ENCODE assay signal across 8 mouse cellular contexts in genomic region chr11:105943133-105944102, GRCm38 (mm10). TPM values are rescaled to one million over a fixed set of nuclear protein-coding genes. Genes with fewer than 3 reads are reported as not detected.
A peak's percentile ranks its signal among the peaks of the same experiment; 100 is the strongest.
DNase-seq lines count a peak whose midpoint lies in the region; ATAC-seq and TF ChIP-seq lines count a peak whose summit lies in the region.
"Had no signal": no experiment of that assay in that cellular context is flagged by ENCODE, and none has a peak within 500 bp of the region (broad histone marks: within the 10 kb centered on the region; RNA-seq: fewer than 3 reads in every experiment).

No protein-coding gene starts in this region.

- peaks cover 0 to 16% of the 10 kb centered on the region in 2 experiments; a peak in 2 of 4 replicates for H3K36me3 ChIP-seq in MEL (ENCODE audit: control insufficient read depth in 1 of 2, insufficient read depth in 2 of 2, low read length in 2 of 2)
- H3K36me3 ChIP-seq in forebrain, embryonic 14.5 days (ENCODE audit: control insufficient read depth, insufficient read depth, low read length), result no peaks in the 10 kb centered on the region
- no peaks in the 10 kb centered on the region for H3K36me3 ChIP-seq in hindbrain, postnatal 0 days (ENCODE audit: insufficient read depth, low read length)
- no peaks in the 10 kb centered on the region for H3K36me3 ChIP-seq in liver, embryonic 16.5 days (ENCODE audit: control insufficient read depth, insufficient read depth)
- no peaks in the 10 kb centered on the region for H3K36me3 ChIP-seq in neural tube, embryonic 14.5 days (ENCODE audit: control insufficient read depth, insufficient read depth, low read length)

- H3K79me2 ChIP-seq in MEL (ENCODE audit: control insufficient read depth, insufficient read depth, low read length, poor library complexity), result peaks cover 4% of the 10 kb centered on the region; the same call in 1 of the 2 replicates

- TF ChIP-seq RAD21 in MEL (IDR thresholded peaks at IDR 0.05; ENCODE audit: low read depth, low read length), result no peak

- peak in 1 of 2 experiments; percentile 20; a peak in 1 of 4 replicates for TF ChIP-seq POLR2A in MEL (IDR thresholded peaks at IDR 0.05; ENCODE audit: control insufficient read depth in 1 of 2, insufficient read depth in 1 of 2, low read depth in 1 of 2, low read length in 2 of 2, poor library complexity in 1 of 2)

- no peaks in the 10 kb centered on the region for H3K9me3 ChIP-seq in MEL (replicated peaks; ENCODE audit: insufficient read depth, low read length)
- no peaks in the 10 kb centered on the region for H3K9me3 ChIP-seq in forebrain, embryonic 14.5 days (replicated peaks; ENCODE audit: control insufficient read depth, low read length)
- H3K9me3 ChIP-seq in hindbrain, postnatal 0 days (ENCODE audit: low read length), result no peaks in the 10 kb centered on the region
- H3K9me3 ChIP-seq in liver, embryonic 16.5 days (replicated peaks; ENCODE audit: control insufficient read depth, low read length), result no peaks in the 10 kb centered on the region
- no peaks in the 10 kb centered on the region for H3K9me3 ChIP-seq in neural tube, embryonic 14.5 days (ENCODE audit: control insufficient read depth, low read length)

- ATAC-seq in forebrain, embryonic 14.5 days, result peak; percentile 42
- ATAC-seq in hindbrain, postnatal 0 days, result peak; percentile 62
- peak; percentile 7; the same call in 1 of the 2 replicates for ATAC-seq in liver, embryonic 16.5 days (ENCODE audit: low read depth)
- ATAC-seq in neural tube, embryonic 14.5 days (ENCODE audit: low read depth), result peak; percentile 72

- no peak for TF ChIP-seq EP300 in MEL (IDR thresholded peaks at IDR 0.05; ENCODE audit: low read depth in 1 of 2, low read length in 2 of 2)

- peak overlapping the region; percentile 88 for H3K9ac ChIP-seq in MEL (ENCODE audit: control insufficient read depth, low read depth, low read length, poor library complexity, severe bottlenecking)
- H3K9ac ChIP-seq in forebrain, embryonic 14.5 days (ENCODE audit: low read length), result peak overlapping the region; percentile 71
- H3K9ac ChIP-seq in hindbrain, postnatal 0 days (replicated peaks; ENCODE audit: low read length), result peak overlapping the region; percentile 65
- peak overlapping the region; percentile 50 for H3K9ac ChIP-seq in liver, embryonic 16.5 days (ENCODE audit: low read depth, low read length)
- H3K9ac ChIP-seq in neural tube, embryonic 14.5 days (replicated peaks; ENCODE audit: low read depth, low read length), result peak overlapping the region; percentile 63

- H3K4me1 ChIP-seq in MEL (ENCODE audit: control insufficient read depth in 1 of 2, insufficient read depth in 2 of 2, low read length in 2 of 2), result peaks cover 10 to 37% of the 10 kb centered on the region in 2 experiments
- H3K4me1 ChIP-seq in forebrain, embryonic 14.5 days (ENCODE audit: control insufficient read depth, insufficient read depth, low read length), result peaks cover 6% of the 10 kb centered on the region; the same call in 1 of the 2 replicates
- H3K4me1 ChIP-seq in hindbrain, postnatal 0 days (ENCODE audit: insufficient read depth, low read length), result 0 out of 2 replicates have a peak, but pooled peaks cover 3% of the 10 kb centered on the region
- peaks cover 9% of the 10 kb centered on the region for H3K4me1 ChIP-seq in liver, embryonic 16.5 days (ENCODE audit: control insufficient read depth, low read depth, low read length)
- H3K4me1 ChIP-seq in neural tube, embryonic 14.5 days (ENCODE audit: control insufficient read depth, insufficient read depth, low read length), result peaks cover 8% of the 10 kb centered on the region; the same call in 1 of the 2 replicates

- 7% methylated on average over 42 of the region's 47 CpGs for WGBS in forebrain, embryonic 14.5 days
- WGBS in hindbrain, postnatal 0 days, result 7% methylated on average over 40 of the region's 47 CpGs
- 6% methylated on average over 47 of the region's 47 CpGs for WGBS in liver, embryonic 16.5 days (ENCODE audit: insufficient replicate concordance)
- 7% methylated on average over 35 of the region's 47 CpGs for WGBS in neural tube, embryonic 14.5 days

- peak; percentile 76 for DNase-seq in MEL (ENCODE audit: low read depth, low spot score)
- DNase-seq in adrenal gland, postnatal 14 days, result peak; percentile 88
- DNase-seq in forebrain, embryonic 14.5 days (ENCODE audit: low spot score), result peak; percentile 45
- DNase-seq in hindbrain, postnatal 0 days (ENCODE audit: low spot score), result peak; percentile 59
- DNase-seq in spleen, postnatal 14 days (ENCODE audit: low spot score in 2 of 2), result no peak

- no peaks in the 10 kb centered on the region for H3K27me3 ChIP-seq in MEL (ENCODE audit: control insufficient read depth in 1 of 2, insufficient read depth in 2 of 2, low read length in 2 of 2)
- H3K27me3 ChIP-seq in forebrain, embryonic 14.5 days (replicated peaks; ENCODE audit: control insufficient read depth, insufficient read depth, low read length), result no peaks in the 10 kb centered on the region
- H3K27me3 ChIP-seq in hindbrain, postnatal 0 days (ENCODE audit: insufficient read depth, low read length), result no peaks in the 10 kb centered on the region
- H3K27me3 ChIP-seq in liver, embryonic 16.5 days (ENCODE audit: control insufficient read depth, insufficient read depth, low read depth, low read length), result peaks cover 31% of the 10 kb centered on the region
- 0 out of 2 replicates have a peak, but pooled peaks cover 3% of the 10 kb centered on the region for H3K27me3 ChIP-seq in neural tube, embryonic 14.5 days (ENCODE audit: control insufficient read depth, insufficient read depth, low read length)

- TF ChIP-seq CTCF in MEL (IDR thresholded peaks at IDR 0.05 in 2 of 3, conservative IDR thresholded peaks at IDR 0.05 in 1 of 3; ENCODE audit: control insufficient read depth in 1 of 3, insufficient read depth in 1 of 3, low read depth in 2 of 3, low read length in 3 of 3, poor library complexity in 1 of 3, severe bottlenecking in 1 of 3), result no peak
- no peak for TF ChIP-seq CTCF in hindbrain, postnatal 0 days (IDR thresholded peaks at IDR 0.05; ENCODE audit: low read depth)

- H3K27ac ChIP-seq in MEL (ENCODE audit: control insufficient read depth, low read depth, low read length), result no peak overlapping the region
- H3K27ac ChIP-seq in forebrain, embryonic 14.5 days (ENCODE audit: low read depth, low read length), result no peak overlapping the region
- peak overlapping the region; percentile 77 for H3K27ac ChIP-seq in hindbrain, postnatal 0 days
- H3K27ac ChIP-seq in liver, embryonic 16.5 days (ENCODE audit: low read length), result no peak overlapping the region
- peak overlapping the region; percentile 22; the same call in 1 of the 2 replicates for H3K27ac ChIP-seq in neural tube, embryonic 14.5 days (ENCODE audit: low read depth, low read length)

- peak overlapping the region; percentile 87 for H3K4me2 ChIP-seq in forebrain, embryonic 14.5 days (ENCODE audit: low read length)
- peak overlapping the region; percentile 90 for H3K4me2 ChIP-seq in hindbrain, postnatal 0 days (ENCODE audit: low read depth, low read length)
- peak overlapping the region; percentile 89 for H3K4me2 ChIP-seq in liver, embryonic 16.5 days (ENCODE audit: low read depth, low read length)
- H3K4me2 ChIP-seq in neural tube, embryonic 14.5 days (ENCODE audit: low read depth, low read length), result peak overlapping the region; percentile 84

- peak overlapping the region; percentile 82 to 98 for H3K4me3 ChIP-seq in MEL (ENCODE audit: control insufficient read depth in 1 of 2, insufficient read depth in 1 of 2, low read depth in 2 of 2, low read length in 2 of 2)
- peak overlapping the region; percentile 57 for H3K4me3 ChIP-seq in forebrain, embryonic 14.5 days (ENCODE audit: low read depth, low read length)
- peak overlapping the region; percentile 62 for H3K4me3 ChIP-seq in hindbrain, postnatal 0 days (ENCODE audit: low read length)
- peak overlapping the region; percentile 65 for H3K4me3 ChIP-seq in liver, embryonic 16.5 days (ENCODE audit: low read depth, low read length)
- H3K4me3 ChIP-seq in neural tube, embryonic 14.5 days (ENCODE audit: low read depth, low read length), result peak overlapping the region; percentile 61

TF ChIP-seq in MEL, 35 proteins besides CTCF, POLR2A, EP300 and RAD21 (continues in another document):
- TF ChIP-seq MAX (IDR thresholded peaks at IDR 0.05; ENCODE audit: low read length) (no peak), TCF12 (IDR thresholded peaks at IDR 0.05; ENCODE audit: low read depth, low read length) (0 out of 2 replicates have a peak, but pooled peaks have one; percentile 6)

RNA-seq across cellular contexts. Expression of gene Cyb561, which starts 9.7 kb away (rescaled TPM):
- total RNA-seq in MEL (2012; rRNA removed), result 24.8 and 32.8 TPM in 2 replicates
- polyA plus RNA-seq in MEL (2012; ENCODE audit: insufficient read depth in 1 of 2, insufficient read length in 2 of 2, low read depth in 1 of 2, low replicate concordance in 2 of 2, missing spikeins in 1 of 2), result 10 to 100 TPM in 1 of 2 experiments, not detected in 1; 43.9 TPM
- 142 and 145 TPM in 2 replicates for total RNA-seq in adrenal gland, postnatal 14 days (2021)
- 26.0 and 32.5 TPM in 2 replicates for polyA plus RNA-seq in forebrain, embryonic 14.5 days (2014; fragmentation: Nextera tagmentation; extraction: Ambion mirVana)
- total RNA-seq in hindbrain, postnatal 0 days (2014; rRNA removed), result 45.9 and 52.9 TPM in 2 replicates
- 55.9 and 57.8 TPM in 2 replicates for polyA plus RNA-seq in hindbrain, postnatal 0 days (2015; fragmentation: Nextera tagmentation; extraction: Ambion mirVana)
- 0.79 and 1.1 TPM in 2 replicates for polyA plus RNA-seq in liver, embryonic 16.5 days (2015; fragmentation: Nextera tagmentation; extraction: Ambion mirVana)
- 37.7 and 38.1 TPM in 2 replicates for polyA plus RNA-seq in neural tube, embryonic 14.5 days (2014; fragmentation: Nextera tagmentation; extraction: Ambion mirVana)

RNA-seq across cellular contexts. Expression of gene Ace, which starts 24.3 kb away (rescaled TPM):
- not detected in 2 replicates for total RNA-seq in MEL (2012; rRNA removed)
- polyA plus RNA-seq in MEL (2012; ENCODE audit: insufficient read depth in 1 of 2, insufficient read length in 2 of 2, low read depth in 1 of 2, low replicate concordance in 2 of 2, missing spikeins in 1 of 2), result not detected
- 12.4 and 19.5 TPM in 2 replicates for total RNA-seq in adrenal gland, postnatal 14 days (2021)
- 1.9 and 3.1 TPM in 2 replicates for polyA plus RNA-seq in forebrain, embryonic 14.5 days (2014; fragmentation: Nextera tagmentation; extraction: Ambion mirVana)
- total RNA-seq in hindbrain, postnatal 0 days (2014; rRNA removed), result 31.1 and 35.9 TPM in 2 replicates
- 10.3 and 11.1 TPM in 2 replicates for polyA plus RNA-seq in hindbrain, postnatal 0 days (2015; fragmentation: Nextera tagmentation; extraction: Ambion mirVana)
- 0.06 and 0.24 TPM in 2 replicates for polyA plus RNA-seq in liver, embryonic 16.5 days (2015; fragmentation: Nextera tagmentation; extraction: Ambion mirVana)
- polyA plus RNA-seq in neural tube, embryonic 14.5 days (2014; fragmentation: Nextera tagmentation; extraction: Ambion mirVana), result 4.0 and 4.1 TPM in 2 replicates

RNA-seq across cellular contexts. Expression of gene Ace3, which starts 51.1 kb away (rescaled TPM):
- not detected in 2 replicates for total RNA-seq in MEL (2012; rRNA removed)
- polyA plus RNA-seq in MEL (2012; ENCODE audit: insufficient read depth in 1 of 2, insufficient read length in 2 of 2, low read depth in 1 of 2, low replicate concordance in 2 of 2, missing spikeins in 1 of 2), result not detected
- not detected in 2 replicates for total RNA-seq in adrenal gland, postnatal 14 days (2021)
- not detected in 2 replicates for polyA plus RNA-seq in forebrain, embryonic 14.5 days (2014; fragmentation: Nextera tagmentation; extraction: Ambion mirVana)
- not detected in 2 replicates for total RNA-seq in hindbrain, postnatal 0 days (2014; rRNA removed)
- polyA plus RNA-seq in hindbrain, postnatal 0 days (2015; fragmentation: Nextera tagmentation; extraction: Ambion mirVana), result not detected in 2 replicates
- not detected in 2 replicates for polyA plus RNA-seq in liver, embryonic 16.5 days (2015; fragmentation: Nextera tagmentation; extraction: Ambion mirVana)
- polyA plus RNA-seq in neural tube, embryonic 14.5 days (2014; fragmentation: Nextera tagmentation; extraction: Ambion mirVana), result not detected in 2 replicates
- total RNA-seq: hematopoietic stem cell, adult 5-6 weeks had no signal

Comparison
In these comparisons a context has a peak if more than half of its experiments do, and no peak if none do; other contexts are left out.
1. DNase-seq: peak in MEL (single experiment), adrenal gland, postnatal 14 days (single experiment), forebrain, embryonic 14.5 days (single experiment) and hindbrain, postnatal 0 days (single experiment); none in spleen, postnatal 14 days (0 of 2).
2. H3K27ac ChIP-seq: peak in hindbrain, postnatal 0 days (single experiment) and neural tube, embryonic 14.5 days (single experiment); none in MEL (single experiment), forebrain, embryonic 14.5 days (single experiment) and liver, embryonic 16.5 days (single experiment).
3. ATAC-seq: peak in every context shown above with its lines; median percentile 72 in neural tube, embryonic 14.5 days; 62 in hindbrain, postnatal 0 days; 42 in forebrain, embryonic 14.5 days; 7 in liver, embryonic 16.5 days.
4. Peak in every context shown above with its lines, with median percentiles within 50 percentile points of each other: H3K4me3 ChIP-seq, H3K9ac ChIP-seq and H3K4me2 ChIP-seq.